ENCODE assay signal across 21 mouse cellular contexts in the genomic region with DNA sequence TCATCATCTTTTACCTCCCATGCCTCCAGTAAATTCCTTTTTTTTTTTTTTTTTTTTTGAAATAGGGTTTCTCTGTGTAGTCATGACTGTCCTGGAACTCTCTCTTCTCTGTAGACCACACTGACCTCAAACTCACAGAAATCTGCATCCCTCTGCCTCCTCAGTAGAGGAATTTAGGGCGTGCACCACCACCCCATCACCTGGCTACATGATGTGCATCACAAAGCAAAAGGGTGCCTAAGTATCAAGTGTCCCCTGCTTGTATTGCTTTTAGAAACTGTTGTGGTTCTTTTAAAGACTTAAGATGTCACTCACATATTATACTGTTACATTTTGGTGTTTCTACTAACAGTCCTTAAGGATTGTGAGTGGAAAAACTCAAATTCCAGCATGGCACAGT. TPM values are rescaled to one million over a fixed set of nuclear protein-coding genes. Genes with fewer than 3 reads are reported as not detected.
A peak's percentile ranks its signal among the peaks of the same experiment; 100 is the strongest.
DNase-seq lines count a peak whose midpoint lies in the region; ATAC-seq and TF ChIP-seq lines count a peak whose summit lies in the region.
"Had no signal": no experiment of that assay in that cellular context is flagged by ENCODE, and none has a peak within 500 bp of the region (broad histone marks: within the 10 kb centered on the region; RNA-seq: fewer than 3 reads in every experiment).

No protein-coding gene starts in this region.

- 84% methylated on average over 1 of the region's 1 CpGs for WGBS in forebrain, embryonic 11.5 days
- 92% methylated on average over 1 of the region's 1 CpGs for WGBS in forebrain, embryonic 15.5 days
- WGBS in hindbrain, embryonic 14.5 days, result 90% methylated on average over 1 of the region's 1 CpGs

- H3K4me1 ChIP-seq in forebrain, embryonic 11.5 days (replicated peaks; ENCODE audit: control insufficient read depth, insufficient read depth, low read length), result peaks cover 5% of the 10 kb centered on the region; the same call in 1 of the 2 replicates
- no peaks in the 10 kb centered on the region for H3K4me1 ChIP-seq in forebrain, embryonic 15.5 days
- peaks cover 5 to 10% of the 10 kb centered on the region in 2 experiments; a peak in 3 of 4 replicates for H3K4me1 ChIP-seq in ES-E14 (ENCODE audit: control insufficient read depth in 2 of 2, insufficient read depth in 2 of 2, low read length in 2 of 2, poor library complexity in 1 of 2)
- H3K4me1 ChIP-seq in hindbrain, embryonic 14.5 days (replicated peaks; ENCODE audit: control insufficient read depth, insufficient read depth, low read length), result no peaks in the 10 kb centered on the region
- H3K4me1 ChIP-seq: embryonic facial prominence, embryonic 10.5 days; embryonic facial prominence, embryonic 12.5 days had no signal

- H3K9me3 ChIP-seq in forebrain, embryonic 11.5 days (ENCODE audit: control insufficient read depth, low read length), result no peaks in the 10 kb centered on the region
- no peaks in the 10 kb centered on the region for H3K9me3 ChIP-seq in forebrain, embryonic 15.5 days
- no peaks in the 10 kb centered on the region for H3K9me3 ChIP-seq in ES-E14 (ENCODE audit: control insufficient read depth, insufficient read depth, low read depth, low read length)
- H3K9me3 ChIP-seq in hindbrain, embryonic 14.5 days (ENCODE audit: control insufficient read depth, low read length), result no peaks in the 10 kb centered on the region
- H3K9me3 ChIP-seq: embryonic facial prominence, embryonic 10.5 days; embryonic facial prominence, embryonic 12.5 days; forebrain, embryonic 12.5 days had no signal

- ATAC-seq in forebrain, embryonic 11.5 days (replicated peaks; ENCODE audit: low FRiP score), result no peak
- ATAC-seq in forebrain, embryonic 15.5 days (replicated peaks), result no peak
- no peak for ATAC-seq in hindbrain, embryonic 14.5 days (ENCODE audit: low FRiP score)
- ATAC-seq: CD4-positive, CD25-positive, alpha-beta regulatory T cell, adult 4 months; forebrain, embryonic 14.5 days; forebrain, postnatal 0 days had no signal

- H3K36me3 ChIP-seq in forebrain, embryonic 11.5 days (ENCODE audit: control insufficient read depth, insufficient read depth, low read length), result no peaks in the 10 kb centered on the region
- H3K36me3 ChIP-seq in forebrain, embryonic 15.5 days, result no peaks in the 10 kb centered on the region
- no peaks in the 10 kb centered on the region for H3K36me3 ChIP-seq in ES-E14 (ENCODE audit: control insufficient read depth, insufficient read depth, low read length, poor library complexity, severe bottlenecking)
- H3K36me3 ChIP-seq in hindbrain, embryonic 14.5 days (replicated peaks; ENCODE audit: control insufficient read depth, insufficient read depth), result no peaks in the 10 kb centered on the region
- H3K36me3 ChIP-seq: embryonic facial prominence, embryonic 10.5 days; embryonic facial prominence, embryonic 12.5 days; forebrain, embryonic 12.5 days had no signal

- H3K4me2 ChIP-seq in forebrain, embryonic 11.5 days (ENCODE audit: low read depth, low read length, severe bottlenecking), result no peak overlapping the region
- H3K4me2 ChIP-seq in forebrain, embryonic 15.5 days (replicated peaks), result no peak overlapping the region
- H3K4me2 ChIP-seq in hindbrain, embryonic 14.5 days (replicated peaks), result no peak overlapping the region
- H3K4me2 ChIP-seq: embryonic facial prominence, embryonic 12.5 days; forebrain, embryonic 12.5 days had no signal

- no peak overlapping the region for H3K27ac ChIP-seq in forebrain, embryonic 11.5 days (ENCODE audit: low read depth, low read length)
- no peak overlapping the region for H3K27ac ChIP-seq in forebrain, embryonic 15.5 days (replicated peaks)
- no peak overlapping the region for H3K27ac ChIP-seq in ES-E14 (ENCODE audit: insufficient read depth, low read depth, low read length, poor library complexity, severe bottlenecking)
- no peak overlapping the region for H3K27ac ChIP-seq in hindbrain, embryonic 14.5 days
- H3K27ac ChIP-seq: embryonic facial prominence, embryonic 10.5 days; embryonic facial prominence, embryonic 12.5 days; forebrain, embryonic 12.5 days had no signal

- no peak overlapping the region for H3K9ac ChIP-seq in forebrain, embryonic 11.5 days (ENCODE audit: low read length)
- no peak overlapping the region for H3K9ac ChIP-seq in forebrain, embryonic 15.5 days (replicated peaks)
- H3K9ac ChIP-seq in ES-E14 (ENCODE audit: insufficient read depth, low read depth, low read length, poor library complexity, severe bottlenecking), result no peak overlapping the region
- H3K9ac ChIP-seq in hindbrain, embryonic 14.5 days, result no peak overlapping the region
- H3K9ac ChIP-seq: embryonic facial prominence, embryonic 12.5 days; forebrain, embryonic 12.5 days; forebrain, postnatal 0 days had no signal

- H3K4me3 ChIP-seq in forebrain, embryonic 11.5 days (ENCODE audit: low read depth, low read length), result no peak overlapping the region
- H3K4me3 ChIP-seq in forebrain, embryonic 15.5 days, result no peak overlapping the region
- H3K4me3 ChIP-seq in ES-E14 (ENCODE audit: insufficient read depth in 1 of 2, low read depth in 1 of 2, low read length in 2 of 2, poor library complexity in 1 of 2, severe bottlenecking in 1 of 2), result no peak overlapping the region
- H3K4me3 ChIP-seq in hindbrain, embryonic 14.5 days (replicated peaks; ENCODE audit: low read length), result no peak overlapping the region
- H3K4me3 ChIP-seq: embryonic facial prominence, embryonic 10.5 days; embryonic facial prominence, embryonic 12.5 days; forebrain, embryonic 12.5 days had no signal

- no peaks in the 10 kb centered on the region; the same call in 1 of the 2 replicates for H3K27me3 ChIP-seq in forebrain, embryonic 11.5 days (ENCODE audit: control insufficient read depth, insufficient read depth, low read length)
- peaks cover 5% of the 10 kb centered on the region; the same call in 1 of the 2 replicates for H3K27me3 ChIP-seq in forebrain, embryonic 15.5 days
- peaks cover 6% of the 10 kb centered on the region; the same call in 1 of the 2 replicates for H3K27me3 ChIP-seq in hindbrain, embryonic 14.5 days (ENCODE audit: control insufficient read depth, insufficient read depth, low read length)
- H3K27me3 ChIP-seq: CH12.LX; embryonic facial prominence, embryonic 12.5 days had no signal

- DNase-seq in forebrain, embryonic 11.5 days (ENCODE audit: low spot score), result peak; percentile 33
- DNase-seq in ES-E14 (ENCODE audit: low read depth, low spot score) (no peak), ZHBTc4 (ENCODE audit: low read depth, low spot score) (peak; percentile 44)
- no peak for DNase-seq in hindbrain, embryonic 14.5 days (ENCODE audit: low spot score)
- DNase-seq in adrenal gland, postnatal 25 days, result no peak
- DNase-seq: adrenal gland, adult 2 months; adrenal gland, postnatal 10 days; adrenal gland, postnatal 36 days; B cell, adult 2 months; cerebellum, adult 11-12 months; cerebellum, adult 9-10 months; forebrain, postnatal 0 days had no signal

- in situ Hi-C loops in ES-E14 (cut with MboI; ENCODE audit: low sequenced_read_pairs in 2 of 2, unreplicated experiment in 2 of 2), result no loop called here

TF ChIP-seq in ES-E14, 5 proteins besides CTCF, POLR2A, EP300 and RAD21:
- TF ChIP-seq CHD2 (IDR thresholded peaks at IDR 0.05; ENCODE audit: low read depth, low read length), result no peak
- no peak for TF ChIP-seq HCFC1 (IDR thresholded peaks at IDR 0.05; ENCODE audit: borderline replicate concordance, insufficient read depth, low read length)
- 0 out of 2 replicates have a peak, but pooled peaks have one; percentile 8 for TF ChIP-seq ZNF384 (IDR thresholded peaks at IDR 0.05; ENCODE audit: low read depth, low read length)
- no peak for TF ChIP-seq MAFK (IDR thresholded peaks at IDR 0.05; ENCODE audit: insufficient read depth, low read depth, low read length)
- no peak for TF ChIP-seq ZC3H11A (IDR thresholded peaks at IDR 0.05; ENCODE audit: borderline replicate concordance, low read depth, low read length)

RNA-seq across cellular contexts. Expression of a gene that starts 57.8 kb away (rescaled TPM):
- 1.7 and 2.4 TPM in 2 replicates for polyA plus RNA-seq in forebrain, embryonic 11.5 days (2014; fragmentation: Nextera tagmentation; extraction: Ambion mirVana)
- polyA plus RNA-seq in forebrain, embryonic 15.5 days (2015; fragmentation: Nextera tagmentation; extraction: Ambion mirVana), result 0.74 and 0.75 TPM in 2 replicates
- 0.21 and 0.31 TPM in 2 replicates for total RNA-seq in ES-E14 (2012; rRNA removed)
- 0.50 and 1.2 TPM in 2 replicates for polyA plus RNA-seq in hindbrain, embryonic 14.5 days (2014; fragmentation: Nextera tagmentation; extraction: Ambion mirVana)
- total RNA-seq in adrenal gland, postnatal 25 days (2021), result not detected in 2 replicates
- total RNA-seq: adrenal gland, adult 2 months; adrenal gland, postnatal 10 days; adrenal gland, postnatal 36 days; CH12.LX; MEL had no signal
- polyA plus RNA-seq: adrenal gland, adult 2 months; CD4-positive, CD25-positive, alpha-beta regulatory T cell, adult 4 months; embryonic facial prominence, embryonic 14.5 days had no signal

Comparison
In these comparisons a context has a peak if more than half of its experiments do, and no peak if none do; other contexts are left out.
1. DNase-seq: peak in forebrain, embryonic 11.5 days (single experiment) and ZHBTc4 (single experiment); none in ES-E14 (single experiment), hindbrain, embryonic 14.5 days (single experiment) and adrenal gland, postnatal 25 days (single experiment).